Mouse (Mus musculus) bone marrow macrophage, adult 2 months (primary cell): ENCODE results near the gene Napepld.

Source experiments
- CTCF ChIP-seq: IDR thresholded peaks from 2 replicates; pipeline ENCODE4 v1.5.1; 2012; ENCODE audit warnings: low read depth, mild to moderate bottlenecking, low read length, moderate library complexity
- POLR2A ChIP-seq: IDR thresholded peaks from 2 replicates; pipeline ENCODE4 v1.6.1; 2012; ENCODE audit warnings: mild to moderate bottlenecking, low read depth, low read length, borderline replicate concordance

DNA sequence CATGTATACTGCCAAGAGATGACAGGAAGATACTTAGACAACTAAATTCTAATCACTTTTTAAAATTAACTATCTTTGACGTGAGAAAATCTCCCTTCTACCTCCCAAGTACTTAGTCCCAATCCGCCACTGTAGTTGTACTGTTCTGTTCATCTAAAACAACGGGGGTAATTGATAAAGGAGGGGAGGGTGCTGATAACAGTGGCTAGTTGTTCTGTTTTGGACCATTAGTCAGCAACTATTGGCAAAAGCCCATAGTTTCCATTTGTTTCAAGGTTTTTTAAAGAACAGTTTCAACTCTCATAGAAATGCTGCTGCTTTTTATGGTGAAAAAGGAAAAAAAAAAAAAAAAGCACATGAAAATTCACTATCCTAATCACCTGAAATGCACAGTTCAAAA, 2.5 kb upstream of the Napepld start:
- TF ChIP-seq CTCF (no peak), POLR2A (no peak)
